Mouse (Mus musculus): ENCODE data around the gene Tns2.
A peak's percentile ranks its signal among the peaks of the same experiment; 100 is the strongest.
"Not testable (repeated sequence)": the region's sequence is repeated elsewhere in the genome, so short reads cannot be mapped to it uniquely, and the experiment has no call there.

Tns2 gene

GRCm38 (mm10) chr15:102100161-102100981 lies at the start of gene Tns2:
Gene Tns2 (plus strand): TSS chr15:102100413.
- peak; percentile 94 to 95 for DNase-seq

GRCm38 (mm10) chr15:102051920-102052683 lies 48.1 kb upstream of the Tns2 start:
- peak; percentile 42 to 66 for DNase-seq

DNA sequence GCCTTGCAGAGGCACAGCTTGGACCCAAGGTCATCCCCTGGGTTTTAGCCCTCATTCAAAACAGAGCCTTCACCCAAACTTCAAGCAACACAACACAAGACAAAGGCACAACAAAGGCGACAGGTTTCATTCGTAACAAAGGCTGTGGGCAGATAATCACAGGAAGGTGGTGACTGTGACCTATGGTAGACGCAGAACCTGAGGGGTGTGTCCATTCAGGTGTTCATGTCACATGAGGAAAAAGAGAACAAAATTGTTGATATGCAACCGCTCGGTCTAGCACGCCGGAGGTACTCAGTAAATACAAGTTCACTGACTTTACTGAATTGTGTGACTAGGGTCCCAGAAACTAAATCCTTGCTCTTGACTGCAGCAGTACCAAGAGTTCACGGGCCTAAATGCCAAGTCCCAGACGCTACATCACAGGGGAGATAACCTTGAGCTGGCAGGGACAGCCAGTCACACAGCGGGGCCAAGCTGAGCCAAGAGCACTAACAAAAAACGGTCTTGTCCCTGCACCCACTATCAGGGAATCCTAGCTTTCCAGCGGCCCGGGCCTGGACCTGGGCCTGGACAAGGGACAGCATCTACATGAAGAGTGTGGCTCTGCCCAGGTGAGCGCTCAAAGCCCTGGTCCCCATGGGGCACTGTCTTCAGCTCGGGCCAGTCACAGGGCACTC lies 43.6 kb upstream of the Tns2 start:
- no peak for DNase-seq

- peak; percentile 92 to 97 for DNase-seq
These were observed 34.4 kb upstream of the Tns2 start for GRCm38 (mm10) chr15:102065661-102066325.

DNA sequence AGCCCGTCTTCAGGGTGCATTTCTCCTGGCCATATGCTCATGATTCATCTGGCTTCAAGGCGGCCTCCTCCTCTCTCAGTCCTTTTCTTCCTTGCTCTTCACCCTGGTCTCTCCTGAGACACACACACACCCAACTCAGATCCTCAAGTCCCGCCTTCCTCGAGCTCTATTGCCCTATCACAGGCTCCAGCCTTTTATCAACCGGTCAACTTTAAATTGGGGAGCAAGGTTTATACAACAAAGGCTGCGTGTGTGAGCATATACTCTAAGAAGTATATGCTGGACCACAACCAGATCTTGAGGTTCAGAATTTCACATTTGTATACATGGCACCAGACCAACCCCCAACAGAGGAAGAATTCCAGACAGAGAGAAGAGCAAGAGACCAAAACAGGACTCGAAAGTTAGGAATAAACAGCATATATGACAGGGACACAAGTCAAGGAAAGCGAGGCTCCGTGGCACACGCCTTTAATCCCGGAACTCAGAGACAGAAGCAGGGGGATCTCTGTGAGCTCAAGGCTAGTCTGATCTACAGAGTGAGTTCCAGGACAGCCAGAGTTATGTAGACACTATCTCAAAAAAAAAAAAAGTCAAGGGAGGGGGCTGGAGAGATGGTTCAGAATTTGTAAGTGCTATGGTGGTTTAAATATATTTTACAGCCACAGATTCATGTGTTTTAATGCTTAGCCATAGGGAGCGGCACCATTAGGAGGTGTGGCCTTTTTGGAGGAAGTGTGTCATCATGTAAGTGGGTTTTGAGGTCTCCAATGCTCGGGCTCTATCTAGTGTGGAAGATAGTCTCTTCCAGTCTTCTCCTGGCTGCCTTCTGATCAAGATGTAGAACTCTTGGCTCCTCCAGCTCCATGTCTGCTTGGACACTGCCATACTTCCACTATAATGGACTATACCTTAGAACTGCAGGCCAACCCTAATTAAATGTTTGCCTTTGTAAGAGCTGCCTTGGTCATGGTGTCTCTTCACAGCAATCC lies 29.4 kb upstream of the Tns2 start:
- DNase-seq, result no peak

GRCm38 (mm10) chr15:102072963-102073558 lies 27.2 kb upstream of the Tns2 start:
- no peak for DNase-seq

DNA sequence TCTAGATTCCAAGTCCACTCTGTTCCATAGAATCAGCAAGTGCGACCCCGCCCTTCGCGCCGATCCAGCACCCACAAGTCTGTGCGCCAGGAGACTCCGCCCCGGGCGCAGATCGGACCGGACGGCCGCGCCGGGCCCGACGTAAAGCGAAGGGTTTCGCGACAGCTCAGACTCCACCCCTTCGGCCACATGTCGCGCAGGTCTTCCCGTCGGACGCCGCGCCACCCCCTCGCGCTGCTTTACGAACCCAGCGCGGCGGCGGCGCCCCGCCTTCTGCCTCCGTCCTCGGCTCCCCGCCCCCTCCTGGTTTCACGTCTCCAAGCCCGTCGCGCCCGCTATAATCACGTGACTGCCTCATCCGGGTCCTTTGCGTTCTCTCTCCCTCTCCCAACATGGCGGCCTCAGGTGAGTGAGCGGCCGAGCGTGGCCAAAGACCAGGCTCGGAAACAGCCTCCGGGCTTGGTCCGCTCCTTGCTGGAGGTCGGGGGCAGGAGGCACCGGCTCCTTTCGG lies 26.6 kb upstream of the Tns2 start, which contains the start of gene Eif4b:
Gene Eif4b (plus strand): TSS at position 215 of the 511 bp plus-strand sequence.
- DNase-seq, result peak; percentile 100

DNA sequence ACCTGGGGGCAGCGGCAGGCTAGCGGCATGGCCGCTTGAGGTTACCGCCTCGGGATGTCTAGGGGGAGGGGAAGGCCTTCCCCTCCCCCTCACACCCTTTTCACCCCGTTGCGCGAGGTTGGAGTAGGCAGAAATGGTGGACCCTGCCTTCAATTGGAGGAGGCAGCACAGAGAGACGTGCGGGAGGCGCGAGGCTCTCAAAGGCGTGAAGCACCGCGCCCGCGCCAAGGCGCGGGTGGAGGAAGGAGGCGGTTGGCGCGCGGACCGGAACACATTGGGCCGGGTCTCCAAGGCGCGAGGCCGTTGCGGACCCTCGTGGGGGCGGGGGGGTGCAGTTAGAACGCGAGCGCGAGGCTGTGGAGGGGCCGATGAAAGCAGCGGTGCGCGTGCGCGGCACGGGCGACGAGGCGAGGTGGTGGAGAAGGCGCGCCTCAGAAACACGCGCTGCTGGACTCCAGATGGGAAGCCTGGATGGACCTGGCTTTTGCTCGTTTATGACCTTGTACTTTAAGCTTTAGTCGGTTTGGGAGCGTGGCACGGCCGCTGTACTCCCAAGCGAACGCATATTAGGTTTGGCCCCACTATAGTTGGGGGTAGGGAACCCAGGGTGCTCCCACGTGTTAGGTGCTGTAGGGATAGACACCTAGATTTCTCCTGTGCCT lies 26.0 kb upstream of the Tns2 start:
- peak; percentile 53 to 77 for DNase-seq

- DNase-seq, result peak; percentile 10 to 22
These were observed 25.2 kb upstream of the Tns2 start for GRCm38 (mm10) chr15:102074876-102075585.

DNA sequence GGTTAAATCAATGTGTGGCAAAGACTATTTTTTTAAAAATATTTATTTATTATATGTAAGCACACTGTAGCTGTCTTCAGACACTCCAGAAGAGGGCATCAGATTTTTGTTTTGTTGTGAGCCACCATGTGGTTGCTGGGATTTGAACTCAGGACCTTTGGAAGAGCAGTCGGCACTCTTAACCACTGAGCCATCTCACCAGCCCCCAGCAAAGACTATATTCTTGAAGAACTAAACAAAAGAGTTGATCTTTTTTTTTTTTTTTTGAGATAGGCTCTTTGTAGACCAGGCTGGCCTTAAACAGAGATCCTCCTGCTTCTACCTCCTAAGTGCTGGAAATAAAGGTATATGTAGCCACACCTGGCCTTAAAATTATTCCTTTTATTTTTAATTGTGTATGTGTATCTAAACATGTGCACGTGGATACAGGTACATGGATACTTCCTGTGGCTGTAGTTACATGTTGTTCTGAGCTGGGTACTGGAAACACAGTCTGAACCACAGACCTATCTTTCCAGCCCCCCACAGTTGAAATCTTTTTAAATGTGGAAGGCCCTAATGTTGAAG lies 23.0 kb upstream of the Tns2 start:
- no peak for DNase-seq

- peak; percentile 12 to 24 for DNase-seq
These were observed 21.0 kb upstream of the Tns2 start for GRCm38 (mm10) chr15:102079221-102079620.

- DNase-seq, result not testable (repeated sequence)
These were observed 20.3 kb upstream of the Tns2 start for GRCm38 (mm10) chr15:102079924-102080323.

DNA sequence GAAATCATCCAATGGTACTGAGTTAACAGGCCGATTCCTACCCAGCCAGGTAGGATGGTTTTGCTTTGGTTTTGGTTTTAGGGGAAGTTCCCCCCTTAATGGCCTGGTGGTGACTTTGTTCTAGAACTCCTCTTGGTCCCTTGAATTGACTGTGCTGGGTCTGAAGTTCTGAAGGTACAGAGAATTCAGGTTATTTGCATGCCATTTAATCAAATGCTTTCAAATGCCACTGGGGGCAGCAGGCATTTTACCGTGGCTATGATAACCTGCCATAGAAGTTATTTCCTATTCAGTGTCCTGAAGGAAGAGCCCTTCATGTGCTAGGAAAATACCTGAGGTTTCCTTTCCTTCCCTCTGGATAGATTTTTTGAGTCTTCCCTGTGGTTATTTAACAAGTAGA lies 19.8 kb upstream of the Tns2 start:
- DNase-seq, result peak in 1 of 2 experiments; percentile 11

DNA sequence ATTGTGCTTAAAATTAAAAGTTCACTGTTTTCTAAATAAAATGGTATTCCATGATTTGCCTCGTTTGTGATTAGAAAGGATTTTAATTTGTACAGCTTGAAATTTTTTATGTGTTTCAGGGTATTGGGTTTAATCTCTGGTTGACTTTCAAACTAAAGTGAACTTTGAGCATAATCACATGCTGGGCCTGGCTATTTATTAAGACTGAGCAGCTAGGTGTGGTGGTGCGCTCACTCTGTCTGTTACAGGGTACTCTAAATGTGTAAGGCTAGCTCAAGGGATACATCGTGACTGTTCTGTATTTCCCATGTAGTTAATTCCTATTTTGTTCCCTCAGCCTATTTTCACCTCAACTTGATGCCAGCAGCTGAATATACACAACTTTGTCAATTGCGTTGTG lies 18.1 kb upstream of the Tns2 start:
- peak; percentile 51 to 70 for DNase-seq

DNA sequence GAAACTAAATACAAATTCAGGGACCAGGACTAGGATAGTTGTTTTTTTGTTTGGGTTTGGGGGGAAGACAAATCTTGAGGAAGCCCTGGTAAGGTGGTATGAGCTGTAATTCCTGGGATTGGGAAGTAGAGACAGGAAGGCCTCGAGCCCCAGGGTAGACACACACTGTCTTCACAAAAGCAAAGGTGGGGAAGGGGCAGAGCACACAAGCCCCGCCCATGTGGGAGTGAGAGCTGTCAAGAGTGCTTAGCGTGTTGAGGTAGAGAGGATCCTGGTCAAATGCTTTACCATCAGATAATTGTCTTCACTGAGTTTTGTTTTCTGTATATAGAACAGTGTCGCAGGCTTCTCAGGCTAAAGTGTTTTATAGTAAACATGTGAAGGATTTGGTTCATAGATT lies 17.2 kb upstream of the Tns2 start:
- no peak for DNase-seq

GRCm38 (mm10) chr15:102089914-102090585 lies 10.2 kb upstream of the Tns2 start:
- DNase-seq, result no peak

DNA sequence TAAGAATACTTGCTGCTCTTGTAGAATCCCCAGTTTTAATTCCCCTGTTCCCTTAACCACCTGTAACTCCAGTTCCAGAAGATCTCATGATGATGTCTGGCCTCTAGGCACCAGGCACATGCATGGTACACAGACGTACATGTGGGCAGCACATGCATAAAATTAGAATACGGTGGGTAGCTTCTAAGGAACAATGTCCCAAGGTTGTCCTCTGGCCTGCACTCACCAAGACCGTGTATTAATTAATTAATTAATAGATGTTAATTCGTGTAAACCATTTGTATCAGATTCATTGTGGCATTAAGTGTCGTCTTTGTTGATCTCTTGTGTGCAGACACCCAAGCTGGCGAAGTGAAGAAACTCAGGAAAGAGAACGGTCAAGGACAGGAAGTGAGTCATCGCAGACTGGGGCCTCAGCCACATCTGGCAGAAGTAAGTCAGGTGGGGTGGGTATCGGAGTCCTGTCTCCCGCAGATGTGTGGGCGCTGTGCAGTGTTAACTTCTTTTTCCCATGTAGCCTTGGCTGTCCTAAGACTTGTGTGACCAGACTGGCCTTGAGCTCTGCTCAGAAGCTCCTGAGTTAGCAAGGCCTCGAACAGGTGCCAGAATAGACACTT lies 9.0 kb upstream of the Tns2 start:
- no peak for DNase-seq

- no peak for DNase-seq
These were observed 8.5 kb upstream of the Tns2 start for GRCm38 (mm10) chr15:102091688-102092087.
